Mouse (Mus musculus): ENCODE results near the gene Scamp1.
A peak's percentile ranks its signal among the peaks of the same experiment; 100 is the strongest.

Gene Scamp1

GRCm38 (mm10) chr13:94224717-94225705 is 60.6 kb downstream of the Scamp1 start:
- DNase-seq (ENCODE audit: low read depth, low spot score), result no peak
- no peaks in the 10 kb centered on the region for H3K36me3 ChIP-seq (ENCODE audit: control insufficient read depth, insufficient read depth, low read length, poor library complexity, severe bottlenecking)

GRCm38 (mm10) chr13:94223609-94224008 is 62.0 kb downstream of the Scamp1 start:
- no peak for DNase-seq (ENCODE audit: low read depth, low spot score)
- Histone ChIP-seq H3K36me3 (ENCODE audit: control insufficient read depth, insufficient read depth, low read length, poor library complexity, severe bottlenecking) (no peaks in the 10 kb centered on the region), H3K27me3 (ENCODE audit: control insufficient read depth, insufficient read depth, low read length, poor library complexity, severe bottlenecking) (no peaks in the 10 kb centered on the region)

More at GRCm38 (mm10) chr13:94224717-94225705, 60.6 kb downstream of the Scamp1 start:
- H3K27me3 ChIP-seq (ENCODE audit: control insufficient read depth, insufficient read depth, low read length, poor library complexity, severe bottlenecking), result no peaks in the 10 kb centered on the region

DNA sequence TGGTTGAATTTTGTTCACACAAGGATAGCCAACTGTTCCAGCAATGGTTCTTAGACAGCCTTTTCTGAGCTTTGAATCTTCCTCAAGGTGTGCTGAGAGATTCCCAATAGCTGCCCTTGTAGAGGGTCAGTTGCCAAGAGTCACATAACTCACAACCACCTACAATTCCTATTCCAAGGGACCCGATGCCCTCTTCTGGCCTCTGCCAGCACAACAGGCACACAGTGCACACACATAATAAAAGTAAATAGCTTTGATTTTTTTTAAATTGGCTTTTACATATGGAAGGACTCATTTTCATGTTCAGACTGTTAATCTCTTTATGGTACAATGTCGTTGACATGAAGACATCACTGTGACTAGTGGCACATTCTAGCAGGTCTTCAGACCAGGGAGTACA is 72.9 kb downstream of the Scamp1 start:
- DNase-seq (ENCODE audit: low read depth, low spot score), result no peak
- no peaks in the 10 kb centered on the region for H3K27me3 ChIP-seq (ENCODE audit: control insufficient read depth, insufficient read depth, low read length, poor library complexity, severe bottlenecking)
- H3K36me3 ChIP-seq (ENCODE audit: control insufficient read depth, insufficient read depth, low read length, poor library complexity, severe bottlenecking), result no peaks in the 10 kb centered on the region

DNA sequence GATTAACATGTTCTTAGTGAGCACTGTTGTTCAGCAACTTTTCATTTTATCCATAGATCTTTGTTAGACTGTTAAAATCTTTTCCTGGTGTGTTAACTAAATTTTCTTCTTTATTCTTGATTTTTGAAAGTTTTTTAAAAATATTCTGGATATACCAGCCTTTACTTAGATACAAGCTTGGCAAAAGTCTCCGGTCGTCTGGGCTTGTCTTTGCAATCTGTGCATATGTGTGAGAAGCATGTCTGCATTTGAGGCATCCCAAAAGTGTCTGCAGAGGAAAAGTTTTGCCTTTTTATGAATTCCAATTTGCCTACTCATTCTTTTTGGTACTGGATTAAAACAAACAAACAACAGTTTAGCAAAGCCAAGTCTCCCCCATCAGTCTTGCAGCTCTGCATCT is 73.5 kb downstream of the Scamp1 start:
- no peaks in the 10 kb centered on the region for H3K36me3 ChIP-seq (ENCODE audit: control insufficient read depth, insufficient read depth, low read length, poor library complexity, severe bottlenecking)
- no peak for DNase-seq (ENCODE audit: low read depth, low spot score)
- H3K27me3 ChIP-seq (ENCODE audit: control insufficient read depth, insufficient read depth, low read length, poor library complexity, severe bottlenecking), result no peaks in the 10 kb centered on the region

GRCm38 (mm10) chr13:94211236-94212119 is 74.2 kb downstream of the Scamp1 start:
- no peak for DNase-seq (ENCODE audit: low read depth, low spot score)
- Histone ChIP-seq H3K27me3 (ENCODE audit: control insufficient read depth, insufficient read depth, low read length, poor library complexity, severe bottlenecking) (no peaks in the 10 kb centered on the region), H3K36me3 (ENCODE audit: control insufficient read depth, insufficient read depth, low read length, poor library complexity, severe bottlenecking) (no peaks in the 10 kb centered on the region)

GRCm38 (mm10) chr13:94208892-94209291 is 76.8 kb downstream of the Scamp1 start:
- H3K27me3 ChIP-seq (ENCODE audit: control insufficient read depth, insufficient read depth, low read length, poor library complexity, severe bottlenecking), result no peaks in the 10 kb centered on the region
- DNase-seq (ENCODE audit: low read depth, low spot score), result peak; percentile 4
- H3K36me3 ChIP-seq (ENCODE audit: control insufficient read depth, insufficient read depth, low read length, poor library complexity, severe bottlenecking), result no peaks in the 10 kb centered on the region

GRCm38 (mm10) chr13:94207973-94208372 is 77.7 kb downstream of the Scamp1 start:
- no peaks in the 10 kb centered on the region for H3K36me3 ChIP-seq (ENCODE audit: control insufficient read depth, insufficient read depth, low read length, poor library complexity, severe bottlenecking)
- no peak for DNase-seq (ENCODE audit: low read depth, low spot score)
- H3K27me3 ChIP-seq (ENCODE audit: control insufficient read depth, insufficient read depth, low read length, poor library complexity, severe bottlenecking), result no peaks in the 10 kb centered on the region

- peak; percentile 48 for DNase-seq (ENCODE audit: low read depth, low spot score)
- no peaks in the 10 kb centered on the region for H3K27me3 ChIP-seq (ENCODE audit: control insufficient read depth, insufficient read depth, low read length, poor library complexity, severe bottlenecking)
These were observed 80.4 kb downstream of the Scamp1 start for GRCm38 (mm10) chr13:94205234-94205633.

GRCm38 (mm10) chr13:94199829-94200228 is 85.8 kb downstream of the Scamp1 start:
- Histone ChIP-seq H3K27me3 (ENCODE audit: control insufficient read depth, insufficient read depth, low read length, poor library complexity, severe bottlenecking) (no peaks in the 10 kb centered on the region), H3K36me3 (ENCODE audit: control insufficient read depth, insufficient read depth, low read length, poor library complexity, severe bottlenecking) (no peaks in the 10 kb centered on the region)
- DNase-seq (ENCODE audit: low read depth, low spot score), result no peak

More at GRCm38 (mm10) chr13:94205234-94205633, 80.4 kb downstream of the Scamp1 start:
- no peaks in the 10 kb centered on the region for H3K36me3 ChIP-seq (ENCODE audit: control insufficient read depth, insufficient read depth, low read length, poor library complexity, severe bottlenecking)

DNA sequence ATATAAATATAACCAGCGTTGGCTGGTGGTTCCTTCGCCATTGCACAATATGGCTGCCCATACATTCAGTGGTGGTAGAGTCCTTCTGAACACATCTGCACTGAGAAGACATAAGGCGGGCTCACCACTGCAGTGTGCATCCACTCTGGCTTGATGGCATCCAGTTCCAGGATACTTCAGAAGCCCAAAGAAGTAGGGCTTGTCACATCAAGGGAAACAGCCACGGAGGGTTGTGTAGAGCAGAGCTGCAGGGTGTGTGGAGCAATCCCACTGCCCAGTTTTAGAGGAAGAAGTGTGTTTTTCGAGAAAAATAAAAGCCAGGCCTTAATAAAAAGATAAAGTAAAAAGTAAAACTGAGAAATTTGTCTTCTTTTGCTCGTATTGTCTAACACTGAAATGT is 87.0 kb downstream of the Scamp1 start:
- Histone ChIP-seq H3K36me3 (ENCODE audit: control insufficient read depth, insufficient read depth, low read length, poor library complexity, severe bottlenecking) (no peaks in the 10 kb centered on the region), H3K27me3 (ENCODE audit: control insufficient read depth, insufficient read depth, low read length, poor library complexity, severe bottlenecking) (no peaks in the 10 kb centered on the region)
- DNase-seq (ENCODE audit: low read depth, low spot score), result no peak

GRCm38 (mm10) chr13:94193227-94193626 is 92.4 kb downstream of the Scamp1 start:
- DNase-seq (ENCODE audit: low read depth, low spot score), result no peak
- H3K27me3 ChIP-seq (ENCODE audit: control insufficient read depth, insufficient read depth, low read length, poor library complexity, severe bottlenecking), result no peaks in the 10 kb centered on the region
- H3K36me3 ChIP-seq (ENCODE audit: control insufficient read depth, insufficient read depth, low read length, poor library complexity, severe bottlenecking), result no peaks in the 10 kb centered on the region

GRCm38 (mm10) chr13:94190386-94190785 is 95.3 kb downstream of the Scamp1 start:
- H3K27me3 ChIP-seq (ENCODE audit: control insufficient read depth, insufficient read depth, low read length, poor library complexity, severe bottlenecking), result no peaks in the 10 kb centered on the region
- no peaks in the 10 kb centered on the region for H3K36me3 ChIP-seq (ENCODE audit: control insufficient read depth, insufficient read depth, low read length, poor library complexity, severe bottlenecking)
- no peak for DNase-seq (ENCODE audit: low read depth, low spot score)

DNA sequence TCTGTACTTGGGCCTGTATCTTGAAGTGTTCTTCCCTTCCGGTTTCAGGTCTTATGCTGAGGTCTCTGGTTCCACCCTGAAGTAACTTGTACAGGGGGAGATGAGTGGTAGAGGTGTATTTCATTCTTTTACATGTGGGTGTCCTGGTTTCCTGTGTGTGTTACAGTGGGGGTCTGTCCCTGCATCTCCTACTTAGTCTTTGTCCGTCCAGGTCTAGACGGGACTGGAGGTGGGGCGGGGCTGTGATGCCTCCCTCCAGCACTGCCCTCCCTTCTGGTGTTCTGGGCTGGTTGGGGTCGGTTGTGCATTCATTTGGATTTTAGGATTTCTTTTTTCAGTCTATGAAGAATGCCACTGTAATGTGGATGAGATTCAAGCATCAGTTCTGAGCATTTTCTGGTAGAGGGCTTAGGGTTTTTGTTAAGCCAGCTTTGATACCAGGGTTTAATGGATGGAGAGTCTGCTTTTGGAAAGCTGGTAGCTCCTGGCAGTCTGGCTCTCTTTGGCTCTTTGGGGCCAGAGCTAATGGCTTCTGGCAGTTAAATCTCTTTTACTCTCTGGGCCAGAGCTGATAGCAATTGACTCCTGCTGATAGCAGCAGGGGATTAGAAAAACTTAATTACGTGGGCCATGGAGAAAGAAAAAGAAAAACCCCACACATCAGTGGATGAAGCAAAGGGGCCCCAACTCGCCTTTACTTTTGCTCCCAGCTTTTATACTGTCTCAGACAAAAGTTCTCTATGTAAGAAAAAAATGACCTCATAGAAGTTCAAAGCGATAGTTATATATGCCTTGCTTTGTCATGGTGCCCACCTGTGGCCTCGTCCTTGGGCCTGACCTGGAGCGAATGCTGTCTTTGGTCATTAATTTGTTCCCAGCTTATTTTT is 97.2 kb downstream of the Scamp1 start:
- Histone ChIP-seq H3K36me3 (ENCODE audit: control insufficient read depth, insufficient read depth, low read length, poor library complexity, severe bottlenecking) (no peaks in the 10 kb centered on the region), H3K27me3 (ENCODE audit: control insufficient read depth, insufficient read depth, low read length, poor library complexity, severe bottlenecking) (no peaks in the 10 kb centered on the region)
- no peak for DNase-seq (ENCODE audit: low read depth, low spot score)

DNA sequence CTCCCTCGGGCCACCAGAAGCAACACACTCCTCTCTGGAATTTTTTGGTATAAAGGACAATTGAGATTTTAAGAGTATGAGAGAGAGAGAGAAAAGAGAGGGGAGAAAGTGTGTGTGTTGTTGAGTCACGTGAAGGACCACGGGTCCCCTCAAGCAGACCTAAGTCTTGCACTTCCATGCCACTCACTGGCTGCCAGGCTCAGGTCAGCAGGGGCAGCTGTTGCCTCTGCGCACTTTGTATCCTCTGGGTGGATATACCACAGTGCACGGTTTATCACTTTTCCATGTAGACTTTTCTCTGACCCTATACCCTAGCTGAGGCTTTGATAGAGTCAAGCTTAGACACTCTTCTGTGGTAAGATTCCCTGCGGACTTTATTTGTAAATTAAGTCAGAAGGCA is 100.0 kb downstream of the Scamp1 start:
- Histone ChIP-seq H3K36me3 (ENCODE audit: control insufficient read depth, insufficient read depth, low read length, poor library complexity, severe bottlenecking) (no peaks in the 10 kb centered on the region), H3K27me3 (ENCODE audit: control insufficient read depth, insufficient read depth, low read length, poor library complexity, severe bottlenecking) (no peaks in the 10 kb centered on the region)
- no peak for DNase-seq (ENCODE audit: low read depth, low spot score)
